Mouse (Mus musculus): ENCODE results near the gene Ankrd44. TPM values are rescaled to one million over a fixed set of nuclear protein-coding genes. Genes with fewer than 3 reads are reported as not detected.

Gene Ankrd44
- total and polyA plus RNA-seq, 3 experiments, result 12.7 to 23.0 (median 19.8) TPM

GRCm38 (mm10) chr1:54597594-54598217 lies 328.5 kb downstream of the Ankrd44 start:
- H3K4me1 ChIP-seq (ENCODE audit: control insufficient read depth in 1 of 2, insufficient read depth in 2 of 2), result no peaks in the 10 kb centered on the region
- no peak overlapping the region for H3K27ac ChIP-seq (ENCODE audit: insufficient read depth, low read depth)
- TF ChIP-seq ETS1 (conservative IDR thresholded peaks at IDR 0.05; ENCODE audit: low read depth, low read length) (no peak), ZMIZ1 (IDR thresholded peaks at IDR 0.05; ENCODE audit: low read depth, low read length) (no peak)
- H3K4me2 ChIP-seq (ENCODE audit: insufficient read depth, low read depth, poor library complexity, severe bottlenecking), result no peak overlapping the region
- H3K9me3 ChIP-seq (replicated peaks; ENCODE audit: low read length), result no peaks in the 10 kb centered on the region
- no peak overlapping the region for H3K9ac ChIP-seq (ENCODE audit: insufficient read depth, low read depth)
- H3K79me2 ChIP-seq (replicated peaks; ENCODE audit: control insufficient read depth, extremely low read depth, insufficient read depth, poor library complexity, severe bottlenecking), result no peaks in the 10 kb centered on the region
- H3K36me3 ChIP-seq (replicated peaks in 1 of 2; ENCODE audit: control insufficient read depth in 1 of 2, insufficient read depth in 1 of 2, low read length in 1 of 2), result no peaks in the 10 kb centered on the region
- no peaks in the 10 kb centered on the region for H3K27me3 ChIP-seq (replicated peaks)
- no peak for DNase-seq (ENCODE audit: extremely low read depth)
- in situ Hi-C loops (cut with MboI; ENCODE audit: low pct_ligation_motif_present, low pct_unique_long_range_greater_than_20kb, low sequenced_read_pairs) (no loop called here), dilution Hi-C loops (cut with MboI; ENCODE audit: extremely low pct_ligation_motif_present, extremely low pct_unique_long_range_greater_than_20kb, low sequenced_read_pairs) (no loop called here)
- H3K4me3 ChIP-seq (replicated peaks in 1 of 3; ENCODE audit: low read depth in 2 of 3, low read length in 2 of 3, poor library complexity in 1 of 3), result no peak overlapping the region

GRCm38 (mm10) chr1:54596151-54596550 lies 330.0 kb downstream of the Ankrd44 start:
- no peak overlapping the region for H3K4me3 ChIP-seq (replicated peaks in 1 of 3; ENCODE audit: low read depth in 2 of 3, low read length in 2 of 3, poor library complexity in 1 of 3)
- no peak for DNase-seq (ENCODE audit: extremely low read depth)
- dilution Hi-C loops (cut with MboI; ENCODE audit: extremely low pct_ligation_motif_present, extremely low pct_unique_long_range_greater_than_20kb, low sequenced_read_pairs), result no loop called here
- H3K9ac ChIP-seq (ENCODE audit: insufficient read depth, low read depth), result no peak overlapping the region
- no peaks in the 10 kb centered on the region for H3K79me2 ChIP-seq (replicated peaks; ENCODE audit: control insufficient read depth, extremely low read depth, insufficient read depth, poor library complexity, severe bottlenecking)
- TF ChIP-seq JUND (conservative IDR thresholded peaks at IDR 0.05; ENCODE audit: low read depth, low read length) (no peak), SIN3A (IDR thresholded peaks at IDR 0.05; ENCODE audit: low read length) (no peak), GABPA (IDR thresholded peaks at IDR 0.05; ENCODE audit: insufficient replicate concordance, low read depth, low read length) (no peak), ETS1 (conservative IDR thresholded peaks at IDR 0.05; ENCODE audit: low read depth, low read length) (no peak), IRF4 (IDR thresholded peaks at IDR 0.05; ENCODE audit: low read depth, low read length) (no peak), NELFE (IDR thresholded peaks at IDR 0.05; ENCODE audit: low read depth, low read length) (no peak), ELF1 (IDR thresholded peaks at IDR 0.05; ENCODE audit: low read depth, low read length) (no peak), MAZ (IDR thresholded peaks at IDR 0.05; ENCODE audit: low read depth, low read length) (no peak), ZNF384 (IDR thresholded peaks at IDR 0.05; ENCODE audit: low read depth, low read length) (no peak), POLR2A (IDR thresholded peaks at IDR 0.05; ENCODE audit: low read depth, low read length) (no peak), MAX (IDR thresholded peaks at IDR 0.05; ENCODE audit: low read length) (no peak), ZC3H11A (IDR thresholded peaks at IDR 0.05; ENCODE audit: low read depth, low read length) (no peak), HCFC1 (IDR thresholded peaks at IDR 0.05; ENCODE audit: low read depth, low read length) (no peak), BHLHE40 (IDR thresholded peaks at IDR 0.05; ENCODE audit: low read depth, low read length) (no peak), JUN (IDR thresholded peaks at IDR 0.05; ENCODE audit: insufficient read depth, low read depth, low read length) (no peak), TCF12 (IDR thresholded peaks at IDR 0.05; ENCODE audit: low read depth, low read length) (no peak), USF2 (conservative IDR thresholded peaks at IDR 0.05; ENCODE audit: low read depth, low read length) (no peak), MYC (IDR thresholded peaks at IDR 0.05; ENCODE audit: low read depth, low read length) (no peak), CHD1 (IDR thresholded peaks at IDR 0.05; ENCODE audit: low read depth, low read length) (no peak), ZKSCAN1 (IDR thresholded peaks at IDR 0.05; ENCODE audit: borderline replicate concordance, low read depth, low read length) (no peak)
- no peaks in the 10 kb centered on the region for H3K36me3 ChIP-seq (replicated peaks in 1 of 2; ENCODE audit: control insufficient read depth in 1 of 2, insufficient read depth in 1 of 2, low read length in 1 of 2)
- H3K27me3 ChIP-seq (replicated peaks), result no peaks in the 10 kb centered on the region
- H3K4me1 ChIP-seq (ENCODE audit: control insufficient read depth in 1 of 2, insufficient read depth in 2 of 2), result no peaks in the 10 kb centered on the region
- in situ Hi-C loops (cut with MboI; ENCODE audit: low pct_ligation_motif_present, low pct_unique_long_range_greater_than_20kb, low sequenced_read_pairs), result no loop called here
- H3K27ac ChIP-seq (ENCODE audit: insufficient read depth, low read depth), result no peak overlapping the region
- H3K9me3 ChIP-seq (replicated peaks; ENCODE audit: low read length), result no peaks in the 10 kb centered on the region
- H3K4me2 ChIP-seq (ENCODE audit: insufficient read depth, low read depth, poor library complexity, severe bottlenecking), result no peak overlapping the region

Other genes starting within 250 kb of the Ankrd44 start
- gene Sf3b1, start 101.1 kb upstream of the Ankrd44 start, total RNA-seq (2012; rRNA removed), result 109 and 120 TPM in 2 replicates
- 186 and 246 TPM in 2 replicates for gene Sf3b1, start 101.1 kb upstream of the Ankrd44 start, total RNA-seq (2014; rRNA removed)
- gene Sf3b1, start 101.1 kb upstream of the Ankrd44 start, polyA plus RNA-seq (2012; ENCODE audit: insufficient read length, low read depth), result 133 and 162 TPM in 2 replicates
- 3.0 and 7.0 TPM in 2 replicates for gene Coq10b, start 126.4 kb upstream of the Ankrd44 start, total RNA-seq (2012; rRNA removed)
- gene Coq10b, start 126.4 kb upstream of the Ankrd44 start, total RNA-seq (2014; rRNA removed), result 14.4 and 15.5 TPM in 2 replicates
- gene Coq10b, start 126.4 kb upstream of the Ankrd44 start, polyA plus RNA-seq (2012; ENCODE audit: insufficient read length, low read depth), result 6.2 and 7.0 TPM in 2 replicates
- gene Hspe1, start 161.7 kb upstream of the Ankrd44 start, total RNA-seq (2012; rRNA removed), result 479 and 709 TPM in 2 replicates
- gene Hspe1, start 161.7 kb upstream of the Ankrd44 start, total RNA-seq (2014; rRNA removed), result 667 and 810 TPM in 2 replicates
- 728 and 915 TPM in 2 replicates for gene Hspe1, start 161.7 kb upstream of the Ankrd44 start, polyA plus RNA-seq (2012; ENCODE audit: insufficient read length, low read depth)
- gene Hspd1, start 161.9 kb upstream of the Ankrd44 start, total RNA-seq (2012; rRNA removed), result 363 and 594 TPM in 2 replicates
- 764 and 924 TPM in 2 replicates for gene Hspd1, start 161.9 kb upstream of the Ankrd44 start, total RNA-seq (2014; rRNA removed)
- gene Hspd1, start 161.9 kb upstream of the Ankrd44 start, polyA plus RNA-seq (2012; ENCODE audit: insufficient read length, low read depth), result 920 and 1,101 TPM in 2 replicates
- gene Mob4, start 204.8 kb upstream of the Ankrd44 start, total RNA-seq (2012; rRNA removed), result 12.3 and 16.7 TPM in 2 replicates
- 49.5 and 62.4 TPM in 2 replicates for gene Mob4, start 204.8 kb upstream of the Ankrd44 start, total RNA-seq (2014; rRNA removed)
- gene Mob4, start 204.8 kb upstream of the Ankrd44 start, polyA plus RNA-seq (2012; ENCODE audit: insufficient read length, low read depth), result 34.1 and 43.2 TPM in 2 replicates

All from CH12.LX (cell line).